Mouse (Mus musculus) heart, embryonic 11.5 days (tissue): ENCODE measurements at regions not wholly inside any gene's neighbourhood (a gene's known extent, or its start where the extent isn't known, plus 50 kb on each side); places are given as distances from the start of the nearest gene placed in this dataset.

Source experiments
- ATAC-seq: fragments of 200-750 bp; cut with Nextera tagmentation; replicated peaks from 2 replicates; pipeline ENCODE4 v1.8.0; 2017; ENCODE audit warnings: moderate library complexity; ENCODE audit not compliant: insufficient number of reproducible peaks, low FRiP score, low TSS enrichment
- H3K27ac ChIP-seq: fragments of 300-500 bp; sonication (generic); 2 replicates; pipeline ENCODE4 v1.5.1; 2014; ENCODE audit warnings: mild to moderate bottlenecking, low read depth, low read length
- H3K27me3 ChIP-seq: fragments of 300-500 bp; sonication (generic); 2 replicates; pipeline ENCODE4 v1.6.1; 2014; ENCODE audit warnings: mild to moderate bottlenecking, low read length, mixed read lengths; ENCODE audit not compliant: control insufficient read depth, insufficient read depth
- H3K36me3 ChIP-seq: fragments of 300-500 bp; sonication (generic); 2 replicates; pipeline ENCODE4 v1.6.1; 2014; ENCODE audit warnings: mild to moderate bottlenecking, low read length, moderate library complexity, mixed read lengths; ENCODE audit not compliant: control insufficient read depth, insufficient read depth
- H3K4me1 ChIP-seq: fragments of 300-500 bp; sonication (generic); 2 replicates; pipeline ENCODE4 v1.6.1; 2014; ENCODE audit warnings: low read length; ENCODE audit not compliant: control insufficient read depth, insufficient read depth
- H3K4me2 ChIP-seq: fragments of 300-500 bp; sonication (generic); 2 replicates; pipeline ENCODE4 v1.6.1; 2014; ENCODE audit warnings: mild to moderate bottlenecking, moderate library complexity
- H3K4me3 ChIP-seq: fragments of 300-500 bp; sonication (generic); 2 replicates; pipeline ENCODE4 v1.5.1; 2014; ENCODE audit warnings: low read depth, low read length
- H3K9ac ChIP-seq: fragments of 300-500 bp; sonication (generic); 2 replicates; pipeline ENCODE4 v1.6.1; 2014; ENCODE audit warnings: mild to moderate bottlenecking, low read depth, low read length, moderate library complexity
- H3K9me3 ChIP-seq: fragments of 300-500 bp; sonication (generic); replicated peaks from 2 replicates; pipeline ENCODE4 v1.6.1; 2016; ENCODE audit warnings: low read length; ENCODE audit not compliant: control insufficient read depth
- WGBS: fragments of 180-500 bp; shearing (Covaris S2); extraction: QIAGEN DNeasy Blood & Tissue Kit; methylation state at CpG from one replicate; pipeline ENCODE4 v1.1.7; 2014; ENCODE audit not compliant: insufficient replicate concordance; 5-methylcytosine and 5-hydroxymethylcytosine counted together

DNA sequence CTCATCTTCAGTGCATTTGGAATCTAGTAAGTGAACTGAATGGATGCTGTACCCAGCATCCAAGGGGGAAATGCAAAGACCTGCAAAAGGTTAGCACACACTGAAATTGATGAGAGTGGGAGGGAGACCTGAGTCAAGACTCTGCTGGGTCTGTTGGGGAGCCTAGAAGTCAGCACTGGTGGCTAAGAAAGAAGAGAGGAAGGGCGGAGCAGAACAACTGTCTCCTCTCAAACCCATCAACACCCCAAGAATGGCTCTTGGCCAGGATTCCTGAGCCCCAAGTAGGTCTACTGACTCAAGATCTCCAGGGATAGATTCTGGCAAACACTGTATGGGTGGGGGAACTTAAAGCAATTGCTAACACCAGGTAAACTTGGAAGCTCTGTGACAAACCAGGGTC is 57.7 kb upstream of the Prickle1 start:
- Histone ChIP-seq H3K4me2 (no peak overlapping the region), H3K4me1 (peaks cover 39% of the 10 kb centered on the region), H3K4me3 (no peak overlapping the region), H3K9ac (no peak overlapping the region), H3K27me3 (no peaks in the 10 kb centered on the region), H3K27ac (no peak overlapping the region), H3K9me3 (no peaks in the 10 kb centered on the region; the same call in 1 of the 2 replicates), H3K36me3 (no peaks in the 10 kb centered on the region)
- no peak for ATAC-seq
- WGBS, result 88% methylated on average over 1 of the region's 1 CpGs

DNA sequence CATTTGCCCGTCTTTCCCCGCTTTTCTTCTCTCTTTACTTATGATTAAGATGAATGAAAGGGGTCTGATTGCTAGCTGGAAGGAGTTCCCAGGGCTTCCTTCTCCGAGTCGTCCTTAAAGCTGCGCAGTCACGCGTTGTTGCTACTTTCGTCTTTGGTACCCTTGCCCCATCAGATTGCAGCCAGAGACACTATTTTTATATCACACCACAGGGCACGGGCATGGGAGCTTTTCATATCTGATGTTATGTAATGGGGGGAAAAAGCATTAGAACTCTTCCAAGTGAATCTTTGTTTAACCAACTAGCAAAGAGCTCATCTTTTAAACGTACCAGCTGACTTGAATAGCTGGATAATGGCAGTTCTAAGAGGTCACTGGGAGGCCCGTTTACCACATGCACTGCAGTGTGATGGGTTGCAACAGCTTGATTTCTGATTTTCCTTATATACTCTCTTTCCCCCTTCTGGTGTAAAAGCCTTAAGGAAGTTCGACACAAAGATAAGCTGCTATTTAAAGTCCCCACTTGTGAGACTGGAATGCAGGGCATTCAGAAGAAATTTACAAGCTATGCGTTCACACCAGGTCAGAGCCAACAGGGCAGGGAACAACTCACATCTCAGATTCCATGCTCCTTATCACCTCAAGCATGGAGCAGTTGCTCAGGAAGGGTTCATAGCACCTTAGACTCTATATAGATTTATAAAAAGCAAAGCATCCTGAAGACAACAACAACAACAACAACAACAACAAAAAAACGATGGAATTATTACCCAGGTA is 55.5 kb upstream of the Prickle1 start:
- Histone ChIP-seq H3K27me3 (no peaks in the 10 kb centered on the region), H3K9ac (no peak overlapping the region), H3K36me3 (no peaks in the 10 kb centered on the region), H3K27ac (no peak overlapping the region), H3K9me3 (no peaks in the 10 kb centered on the region; the same call in 1 of the 2 replicates), H3K4me2 (no peak overlapping the region), H3K4me1 (peaks cover 27% of the 10 kb centered on the region), H3K4me3 (no peak overlapping the region)
- no peak for ATAC-seq
- 47% methylated on average over 14 of the region's 14 CpGs for WGBS

DNA sequence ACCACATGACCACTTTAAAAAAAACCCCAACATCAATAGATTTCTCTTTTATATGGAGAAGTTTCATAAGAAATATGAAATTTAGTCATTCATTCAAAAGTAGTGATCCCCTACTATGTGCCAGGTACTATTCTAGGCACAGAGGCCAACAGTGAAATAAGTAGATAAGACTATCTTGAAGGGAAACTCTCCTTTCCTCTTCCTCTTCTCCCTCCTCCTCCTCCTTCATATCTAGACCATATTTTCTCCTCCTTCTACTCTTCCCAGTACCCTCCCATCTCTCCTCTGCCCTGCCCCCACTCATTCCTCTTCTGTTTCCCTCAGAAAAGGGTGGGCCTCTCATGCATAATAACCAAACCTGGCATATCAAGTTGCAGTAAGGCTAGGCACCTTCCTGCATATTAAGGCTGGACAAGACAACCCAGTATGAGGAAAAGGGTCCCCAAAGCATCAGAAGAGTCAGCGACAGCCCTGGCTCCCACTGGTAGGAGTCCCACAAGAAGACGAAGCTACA is 54.4 kb upstream of the Prickle1 start:
- peaks cover 22% of the 10 kb centered on the region for H3K4me1 ChIP-seq
- H3K36me3 ChIP-seq, result no peaks in the 10 kb centered on the region
- H3K4me3 ChIP-seq, result no peak overlapping the region
- WGBS, result 74% methylated on average over 2 of the region's 2 CpGs
- ATAC-seq, result no peak
- no peak overlapping the region for H3K4me2 ChIP-seq
- H3K9me3 ChIP-seq, result no peaks in the 10 kb centered on the region; the same call in 1 of the 2 replicates
- H3K27me3 ChIP-seq, result no peaks in the 10 kb centered on the region
- H3K27ac ChIP-seq, result no peak overlapping the region
- no peak overlapping the region for H3K9ac ChIP-seq

DNA sequence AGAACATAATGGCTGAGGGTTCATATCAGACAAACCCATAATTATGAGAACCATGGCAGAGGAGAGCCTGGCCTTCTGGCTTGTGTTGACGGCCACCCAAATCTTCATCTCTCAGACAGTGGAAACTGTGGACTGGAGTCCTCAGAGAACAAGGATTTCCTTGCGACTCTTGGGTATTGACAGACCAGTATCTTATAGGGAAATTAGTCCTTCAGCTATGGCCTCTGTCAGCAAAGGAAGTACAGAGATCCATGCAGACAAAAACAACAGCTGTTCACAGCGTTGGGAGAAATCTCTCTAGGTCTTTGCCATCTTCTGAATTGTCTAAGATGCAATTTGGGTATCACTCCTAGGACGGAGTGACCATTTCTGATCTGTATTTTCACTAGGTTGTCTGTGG is 53.0 kb upstream of the Prickle1 start:
- no peaks in the 10 kb centered on the region for H3K9me3 ChIP-seq
- no peak for ATAC-seq
- no peak overlapping the region for H3K9ac ChIP-seq
- H3K4me2 ChIP-seq, result no peak overlapping the region
- WGBS, result 42% methylated on average over 4 of the region's 4 CpGs
- no peaks in the 10 kb centered on the region for H3K27me3 ChIP-seq
- no peak overlapping the region for H3K4me3 ChIP-seq
- no peak overlapping the region for H3K27ac ChIP-seq
- peaks cover 22% of the 10 kb centered on the region for H3K4me1 ChIP-seq
- no peaks in the 10 kb centered on the region for H3K36me3 ChIP-seq

GRCm38 (mm10) chr15:93646820-93647219 is 51.1 kb upstream of the Prickle1 start:
- H3K27me3 ChIP-seq, result no peaks in the 10 kb centered on the region
- 89% methylated on average over 3 of the region's 3 CpGs for WGBS
- no peak overlapping the region for H3K4me3 ChIP-seq
- ATAC-seq, result no peak
- peaks cover 20% of the 10 kb centered on the region for H3K4me1 ChIP-seq
- no peak overlapping the region for H3K9ac ChIP-seq
- H3K4me2 ChIP-seq, result no peak overlapping the region
- no peaks in the 10 kb centered on the region for H3K9me3 ChIP-seq
- H3K27ac ChIP-seq, result no peak overlapping the region
- no peaks in the 10 kb centered on the region for H3K36me3 ChIP-seq

- H3K36me3 ChIP-seq, result no peaks in the 10 kb centered on the region
- H3K4me2 ChIP-seq, result no peak overlapping the region
- WGBS, result 75% methylated on average over 8 of the region's 8 CpGs
- H3K4me3 ChIP-seq, result no peak overlapping the region
- H3K27me3 ChIP-seq, result no peaks in the 10 kb centered on the region
- H3K9ac ChIP-seq, result no peak overlapping the region
- H3K4me1 ChIP-seq, result peaks cover 12% of the 10 kb centered on the region
- ATAC-seq, result no peak
- no peak overlapping the region for H3K27ac ChIP-seq
- no peaks in the 10 kb centered on the region for H3K9me3 ChIP-seq
Measured at GRCm38 (mm10) chr15:93645950-93646349, 50.3 kb upstream of the Prickle1 start.
